Mouse (Mus musculus): Measurements from ENCODE around the gene Cckar.

DNA sequence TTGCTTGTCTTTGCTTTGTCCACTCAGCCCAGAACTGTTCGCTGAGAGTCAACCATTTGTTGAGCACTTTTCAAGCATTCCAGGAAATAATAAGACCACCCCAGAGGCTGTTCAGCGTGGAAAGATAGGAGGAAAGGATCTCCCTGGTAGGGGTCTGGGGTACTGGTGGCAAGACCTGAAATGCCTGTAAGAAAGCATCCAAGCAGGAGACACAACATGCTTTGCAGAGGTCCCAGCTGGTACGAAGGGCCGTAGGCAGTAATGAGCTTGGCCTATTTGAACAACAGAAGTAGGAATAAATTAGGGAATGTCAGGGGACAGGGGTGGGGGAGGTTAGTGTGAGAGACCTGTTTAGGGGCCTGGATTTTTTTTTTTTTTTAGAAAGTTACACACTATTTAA is 686 bp upstream of the Cckar start:
- TF ChIP-seq GATA1 (IDR thresholded peaks at IDR 0.05; ENCODE audit: borderline replicate concordance, low read length) (no peak), FLI1 (IDR thresholded peaks at IDR 0.05; ENCODE audit: low read length) (no peak)

All from megakaryocyte, embryonic 14.5 days (primary cell).